Mouse (Mus musculus): ENCODE results near the gene Erc2. TPM values are rescaled to one million over a fixed set of nuclear protein-coding genes. Genes with fewer than 3 reads are reported as not detected.
A peak's percentile ranks its signal among the peaks of the same experiment; 100 is the strongest.

Erc2 gene
- polyA plus RNA-seq, 1 experiment from 2014 or later: 7.3 TPM

DNA sequence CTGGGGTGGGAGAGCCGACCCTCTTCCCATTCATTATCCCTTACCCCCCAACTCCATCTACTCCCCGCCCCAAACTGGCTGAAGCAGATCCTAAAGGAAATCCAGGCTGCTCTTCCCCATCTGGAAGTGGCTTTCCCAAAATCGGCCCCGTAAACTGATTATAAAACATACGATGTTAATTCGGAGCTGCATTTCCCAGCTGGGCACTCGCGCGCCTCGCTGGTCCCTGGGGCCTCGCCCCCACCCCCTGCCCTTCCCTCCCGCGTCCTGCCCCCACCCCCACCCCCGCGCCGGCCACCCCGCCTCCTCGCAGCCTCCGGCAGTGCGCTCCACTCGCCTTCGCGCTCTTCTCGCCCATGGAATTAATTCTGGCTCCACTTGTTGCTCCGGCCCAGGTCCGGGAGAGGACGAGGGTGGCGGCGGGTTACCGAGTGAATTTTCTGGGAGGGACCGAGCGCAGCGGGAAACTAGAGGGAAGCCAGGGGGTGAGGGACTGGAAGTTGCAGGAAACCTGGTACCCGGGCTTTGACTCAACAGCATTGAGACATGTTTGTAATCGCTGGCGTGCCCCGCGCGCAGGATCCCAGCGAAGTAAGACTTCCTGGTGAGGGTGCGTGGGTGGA, 888.9 kb downstream of the Erc2 start:
- peaks cover 41% of the 10 kb centered on the region for H3K27me3 ChIP-seq (ENCODE audit: control insufficient read depth, insufficient read depth, low read length)
- peak overlapping the region; percentile 60 for H3K4me3 ChIP-seq (ENCODE audit: low read length)
- H3K9me3 ChIP-seq (ENCODE audit: control insufficient read depth, low read length): no peaks in the 10 kb centered on the region
- peaks cover 8% of the 10 kb centered on the region; the same call in 1 of the 2 replicates for H3K36me3 ChIP-seq (ENCODE audit: control insufficient read depth, insufficient read depth, low read length)
- WGBS: under 1% methylated on average over 41 of the region's 41 CpGs
- H3K4me2 ChIP-seq (replicated peaks; ENCODE audit: low read depth, low read length): peak overlapping the region; percentile 85
- no peak overlapping the region for H3K27ac ChIP-seq (ENCODE audit: low read depth, low read length)
- H3K4me1 ChIP-seq (ENCODE audit: control insufficient read depth, insufficient read depth, low read length): peaks cover 24% of the 10 kb centered on the region
- H3K9ac ChIP-seq (ENCODE audit: low read depth, low read length): peak overlapping the region; percentile 60
- ATAC-seq (ENCODE audit: low FRiP score, low TSS enrichment): no peak

DNA sequence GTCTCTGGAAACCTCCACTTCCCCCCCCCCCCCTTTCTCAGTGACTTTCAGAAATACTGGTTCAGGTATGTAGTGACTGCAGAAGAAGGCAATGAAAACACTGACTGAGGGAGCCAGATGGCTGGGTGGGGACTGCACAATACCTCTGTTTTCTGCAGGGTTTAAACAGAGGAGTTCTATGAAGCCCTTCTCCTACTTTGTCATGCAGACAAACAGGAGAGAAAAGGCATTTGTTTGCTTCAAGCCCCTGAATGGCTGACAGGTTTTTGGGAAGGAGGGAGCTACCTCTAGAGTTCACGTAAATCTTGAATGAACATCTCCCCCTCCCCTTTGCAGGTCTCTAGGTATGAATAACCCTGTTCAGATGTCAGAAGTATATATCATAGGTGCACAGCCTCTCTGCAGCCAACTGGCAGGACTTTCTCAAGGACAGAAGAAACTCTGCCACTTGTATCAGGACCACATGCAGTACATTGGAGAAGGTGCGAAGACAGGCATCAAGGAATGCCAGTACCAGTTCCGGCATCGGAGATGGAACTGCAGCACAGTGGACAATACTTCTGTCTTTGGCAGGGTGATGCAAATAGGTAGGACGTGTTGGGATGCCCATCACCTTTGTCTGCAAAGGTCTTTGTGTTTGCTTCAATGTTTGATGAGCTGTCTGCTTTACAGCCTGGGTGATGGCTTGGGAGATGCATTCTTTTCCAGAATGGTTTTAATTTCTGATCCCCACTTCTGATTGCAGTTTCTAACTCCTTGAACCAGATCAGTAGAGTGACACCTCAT, 890.8 kb downstream of the Erc2 start:
- H3K27ac ChIP-seq (ENCODE audit: low read depth, low read length): no peak overlapping the region
- H3K9ac ChIP-seq (ENCODE audit: low read depth, low read length): no peak overlapping the region
- no peaks in the 10 kb centered on the region for H3K9me3 ChIP-seq (ENCODE audit: control insufficient read depth, low read length)
- peaks cover 22% of the 10 kb centered on the region for H3K4me1 ChIP-seq (ENCODE audit: control insufficient read depth, insufficient read depth, low read length)
- 86% methylated on average over 5 of the region's 5 CpGs for WGBS
- H3K4me3 ChIP-seq (ENCODE audit: low read length): no peak overlapping the region
- peaks cover 41% of the 10 kb centered on the region for H3K27me3 ChIP-seq (ENCODE audit: control insufficient read depth, insufficient read depth, low read length)
- H3K36me3 ChIP-seq (ENCODE audit: control insufficient read depth, insufficient read depth, low read length): peaks cover 11% of the 10 kb centered on the region; the same call in 1 of the 2 replicates
- no peak for ATAC-seq (ENCODE audit: low FRiP score, low TSS enrichment)
- no peak overlapping the region for H3K4me2 ChIP-seq (replicated peaks; ENCODE audit: low read depth, low read length)

DNA sequence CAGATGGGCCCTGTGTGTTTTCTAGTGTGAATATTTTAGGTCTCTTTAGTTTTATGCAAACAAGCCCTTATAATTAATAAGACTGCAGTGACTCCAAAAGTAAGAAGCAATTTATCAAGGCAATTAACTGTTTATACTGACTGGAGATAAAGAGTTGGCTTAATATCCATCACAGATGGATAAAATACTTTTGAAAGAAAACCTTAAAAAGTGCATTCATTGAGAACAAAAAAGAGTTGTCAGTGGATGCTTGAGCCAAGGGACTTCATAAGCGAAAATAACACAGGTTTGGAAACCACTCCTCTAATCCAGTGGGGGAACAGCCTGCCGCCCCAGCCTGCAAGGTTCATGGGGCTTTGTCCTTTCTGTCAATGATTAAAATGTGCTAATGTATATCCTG, 891.9 kb downstream of the Erc2 start:
- H3K4me3 ChIP-seq (ENCODE audit: low read length): no peak overlapping the region
- no peak overlapping the region for H3K4me2 ChIP-seq (replicated peaks; ENCODE audit: low read depth, low read length)
- H3K27me3 ChIP-seq (ENCODE audit: control insufficient read depth, insufficient read depth, low read length): peaks cover 29% of the 10 kb centered on the region
- no peak overlapping the region for H3K27ac ChIP-seq (ENCODE audit: low read depth, low read length)
- H3K4me1 ChIP-seq (ENCODE audit: control insufficient read depth, insufficient read depth, low read length): peaks cover 22% of the 10 kb centered on the region
- H3K9me3 ChIP-seq (ENCODE audit: control insufficient read depth, low read length): no peaks in the 10 kb centered on the region
- WGBS: 64% methylated on average over 2 of the region's 2 CpGs
- no peak overlapping the region for H3K9ac ChIP-seq (ENCODE audit: low read depth, low read length)
- ATAC-seq (ENCODE audit: low FRiP score, low TSS enrichment): no peak
- H3K36me3 ChIP-seq (ENCODE audit: control insufficient read depth, insufficient read depth, low read length): peaks cover 14% of the 10 kb centered on the region

DNA sequence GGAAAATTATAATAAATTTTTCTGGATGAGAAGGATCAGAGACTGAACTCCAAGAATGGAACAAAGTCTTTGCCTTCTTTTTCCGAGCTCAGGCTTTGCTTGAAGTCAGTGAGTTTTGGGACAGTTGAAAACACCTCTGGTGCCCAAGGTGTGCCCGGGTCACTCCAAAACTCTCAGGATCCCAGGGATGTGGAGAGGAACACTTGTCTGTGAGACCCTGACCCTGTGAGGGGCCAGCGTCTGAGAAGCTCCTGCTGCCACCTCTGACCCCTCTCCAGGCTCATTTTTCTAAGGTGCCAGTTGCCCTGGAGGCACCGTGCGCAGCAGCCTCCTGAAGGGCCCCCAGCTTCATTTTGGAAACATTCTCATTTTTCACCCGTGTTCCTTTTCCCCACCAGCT, 893.1 kb downstream of the Erc2 start:
- Histone ChIP-seq H3K4me1 (ENCODE audit: control insufficient read depth, insufficient read depth, low read length) (peaks cover 14% of the 10 kb centered on the region), H3K9ac (ENCODE audit: low read depth, low read length) (no peak overlapping the region), H3K9me3 (ENCODE audit: control insufficient read depth, low read length) (no peaks in the 10 kb centered on the region), H3K4me2 (replicated peaks; ENCODE audit: low read depth, low read length) (no peak overlapping the region), H3K27ac (ENCODE audit: low read depth, low read length) (no peak overlapping the region), H3K4me3 (ENCODE audit: low read length) (no peak overlapping the region), H3K27me3 (ENCODE audit: control insufficient read depth, insufficient read depth, low read length) (peaks cover 23% of the 10 kb centered on the region), H3K36me3 (ENCODE audit: control insufficient read depth, insufficient read depth, low read length) (peaks cover 17% of the 10 kb centered on the region)
- ATAC-seq (ENCODE audit: low FRiP score, low TSS enrichment): no peak
- 48% methylated on average over 6 of the region's 6 CpGs for WGBS

DNA sequence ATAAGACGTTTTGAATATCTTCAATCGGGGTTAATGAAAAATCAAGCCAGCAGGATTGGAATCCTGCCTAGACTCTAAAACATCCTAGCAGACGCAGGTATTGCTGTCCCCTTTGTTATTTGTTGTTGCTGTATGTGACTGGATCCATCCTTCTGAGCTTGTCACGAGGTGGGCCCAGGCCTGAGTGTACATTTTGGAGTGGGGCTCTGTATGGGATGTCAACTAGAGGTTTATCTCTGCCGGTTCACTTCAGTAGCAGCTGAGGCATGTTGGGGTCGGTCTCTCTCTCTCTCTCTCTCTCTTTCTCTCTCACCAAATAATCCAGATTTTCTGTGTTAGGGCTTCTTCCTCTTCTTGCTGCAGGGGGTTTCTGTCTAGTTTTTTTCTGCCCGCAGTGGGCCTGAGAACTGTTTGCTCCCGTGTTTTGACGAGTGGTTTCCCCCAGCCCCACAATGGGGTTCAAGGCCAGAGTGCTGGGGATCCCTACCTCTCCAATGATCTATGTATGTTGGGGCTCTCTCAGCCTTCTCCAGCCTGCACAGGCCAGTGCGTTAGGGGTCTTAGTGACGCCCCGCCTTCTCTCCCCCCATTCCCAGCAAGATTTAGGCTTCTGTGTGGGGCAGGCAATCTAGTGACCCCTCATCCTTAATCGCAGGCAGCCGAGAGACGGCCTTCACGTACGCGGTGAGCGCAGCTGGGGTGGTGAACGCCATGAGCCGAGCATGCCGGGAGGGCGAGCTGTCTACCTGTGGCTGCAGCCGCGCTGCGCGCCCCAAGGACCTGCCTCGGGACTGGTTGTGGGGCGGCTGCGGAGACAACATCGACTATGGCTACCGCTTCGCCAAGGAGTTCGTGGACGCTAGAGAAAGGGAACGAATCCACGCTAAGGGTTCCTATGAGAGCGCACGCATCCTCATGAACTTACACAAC, 895.7 kb downstream of the Erc2 start:
- Histone ChIP-seq H3K4me2 (replicated peaks; ENCODE audit: low read depth, low read length) (no peak overlapping the region), H3K36me3 (ENCODE audit: control insufficient read depth, insufficient read depth, low read length) (peaks cover 27% of the 10 kb centered on the region), H3K4me3 (ENCODE audit: low read length) (no peak overlapping the region), H3K9me3 (ENCODE audit: control insufficient read depth, low read length) (no peaks in the 10 kb centered on the region), H3K27me3 (ENCODE audit: control insufficient read depth, insufficient read depth, low read length) (peaks cover 16% of the 10 kb centered on the region), H3K27ac (ENCODE audit: low read depth, low read length) (no peak overlapping the region), H3K4me1 (ENCODE audit: control insufficient read depth, insufficient read depth, low read length) (peaks cover 5% of the 10 kb centered on the region; the same call in 1 of the 2 replicates), H3K9ac (ENCODE audit: low read depth, low read length) (no peak overlapping the region)
- no peak for ATAC-seq (ENCODE audit: low FRiP score, low TSS enrichment)
- 87% methylated on average over 39 of the region's 39 CpGs for whole genome bisulfite sequencing

DNA sequence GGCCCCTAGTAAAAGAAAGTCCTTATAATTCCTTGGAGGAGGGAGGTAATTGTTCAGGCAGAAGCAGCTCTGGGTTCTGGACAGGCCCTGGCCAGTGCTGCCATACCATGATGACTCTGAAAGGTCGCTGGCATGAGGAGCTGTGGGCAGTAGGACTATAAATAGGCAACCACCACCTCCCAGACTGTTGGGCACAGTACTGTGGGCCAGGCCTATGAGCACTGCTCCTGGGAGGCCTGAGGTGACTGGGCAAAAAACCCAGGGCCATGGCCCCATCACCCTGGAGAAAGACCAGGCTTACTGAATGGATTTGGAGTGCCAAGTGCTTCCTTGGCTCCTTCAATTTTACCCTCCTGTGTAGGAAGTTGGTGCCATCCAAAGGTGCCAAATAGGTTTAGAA, 898.9 kb downstream of the Erc2 start:
- no peak for ATAC-seq (ENCODE audit: low FRiP score, low TSS enrichment)
- Histone ChIP-seq H3K27ac (ENCODE audit: low read depth, low read length) (no peak overlapping the region), H3K4me2 (replicated peaks; ENCODE audit: low read depth, low read length) (no peak overlapping the region), H3K36me3 (ENCODE audit: control insufficient read depth, insufficient read depth, low read length) (peaks cover 22% of the 10 kb centered on the region), H3K27me3 (ENCODE audit: control insufficient read depth, insufficient read depth, low read length) (peaks cover 4% of the 10 kb centered on the region; the same call in 1 of the 2 replicates), H3K9ac (ENCODE audit: low read depth, low read length) (no peak overlapping the region), H3K9me3 (ENCODE audit: control insufficient read depth, low read length) (no peaks in the 10 kb centered on the region), H3K4me3 (ENCODE audit: low read length) (no peak overlapping the region), H3K4me1 (ENCODE audit: control insufficient read depth, insufficient read depth, low read length) (no peaks in the 10 kb centered on the region)
- WGBS: 91% methylated on average over 1 of the region's 1 CpGs

DNA sequence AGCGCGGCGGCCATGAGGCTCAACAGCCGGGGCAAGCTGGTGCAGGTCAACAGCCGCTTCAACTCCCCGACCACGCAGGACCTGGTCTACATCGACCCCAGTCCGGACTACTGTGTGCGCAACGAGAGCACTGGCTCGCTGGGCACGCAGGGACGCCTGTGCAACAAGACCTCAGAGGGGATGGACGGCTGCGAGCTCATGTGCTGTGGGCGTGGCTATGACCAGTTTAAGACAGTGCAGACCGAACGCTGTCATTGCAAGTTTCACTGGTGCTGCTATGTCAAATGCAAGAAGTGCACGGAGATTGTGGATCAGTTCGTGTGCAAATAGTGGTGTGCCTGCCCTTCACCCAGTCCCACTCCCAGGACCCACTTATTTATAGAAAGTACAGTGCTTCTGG, 900.4 kb downstream of the Erc2 start:
- Histone ChIP-seq H3K4me1 (ENCODE audit: control insufficient read depth, insufficient read depth, low read length) (no peaks in the 10 kb centered on the region), H3K36me3 (ENCODE audit: control insufficient read depth, insufficient read depth, low read length) (peaks cover 19% of the 10 kb centered on the region), H3K4me3 (ENCODE audit: low read length) (no peak overlapping the region), H3K4me2 (replicated peaks; ENCODE audit: low read depth, low read length) (no peak overlapping the region), H3K27ac (ENCODE audit: low read depth, low read length) (no peak overlapping the region), H3K9ac (ENCODE audit: low read depth, low read length) (no peak overlapping the region), H3K27me3 (ENCODE audit: control insufficient read depth, insufficient read depth, low read length) (no peaks in the 10 kb centered on the region), H3K9me3 (ENCODE audit: control insufficient read depth, low read length) (no peaks in the 10 kb centered on the region)
- ATAC-seq (ENCODE audit: low FRiP score, low TSS enrichment): no peak
- 84% methylated on average over 21 of the region's 21 CpGs for WGBS

DNA sequence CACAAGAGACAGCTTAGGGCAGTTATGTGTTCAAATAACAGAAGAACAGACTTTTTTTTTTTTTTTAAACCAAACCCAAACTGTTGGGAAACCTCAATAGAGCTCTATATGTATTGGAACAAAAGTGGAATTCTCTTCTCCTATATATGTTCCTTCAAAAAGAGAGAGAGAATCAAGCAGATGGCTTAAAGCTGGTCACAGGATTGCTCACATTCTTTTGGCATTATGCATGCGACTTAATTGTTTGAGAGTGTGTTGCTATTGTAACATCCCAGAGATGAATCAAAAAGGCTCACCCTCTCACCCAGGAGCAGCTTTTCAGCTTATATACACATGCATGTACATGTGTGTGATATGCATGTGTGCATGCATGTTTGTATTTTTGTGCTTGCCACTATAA, 903.3 kb downstream of the Erc2 start:
- no peak overlapping the region for H3K27ac ChIP-seq (ENCODE audit: low read depth, low read length)
- 61% methylated on average over 1 of the region's 1 CpGs for WGBS
- no peak for ATAC-seq (ENCODE audit: low FRiP score, low TSS enrichment)
- H3K9ac ChIP-seq (ENCODE audit: low read depth, low read length): no peak overlapping the region
- H3K9me3 ChIP-seq (ENCODE audit: control insufficient read depth, low read length): no peaks in the 10 kb centered on the region
- H3K4me1 ChIP-seq (ENCODE audit: control insufficient read depth, insufficient read depth, low read length): no peaks in the 10 kb centered on the region
- H3K4me3 ChIP-seq (ENCODE audit: low read length): no peak overlapping the region
- H3K4me2 ChIP-seq (replicated peaks; ENCODE audit: low read depth, low read length): no peak overlapping the region
- 0 out of 2 replicates have a peak, but pooled peaks cover 2% of the 10 kb centered on the region for H3K27me3 ChIP-seq (ENCODE audit: control insufficient read depth, insufficient read depth, low read length)
- H3K36me3 ChIP-seq (ENCODE audit: control insufficient read depth, insufficient read depth, low read length): peaks cover 13% of the 10 kb centered on the region; the same call in 1 of the 2 replicates
